Mouse (Mus musculus) hindbrain, embryonic 14.5 days (tissue): ENCODE data around the gene Csrp1. TPM values are rescaled to one million over a fixed set of nuclear protein-coding genes. Genes with fewer than 3 reads are reported as not detected.

Experiments used
- ATAC-seq: fragments of 200-750 bp; cut with Nextera tagmentation; 2 replicates; pipeline ENCODE4 v1.8.0; 2017; ENCODE audit warnings: moderate number of reproducible peaks, mild to moderate bottlenecking, moderate TSS enrichment, moderate library complexity; ENCODE audit not compliant: low FRiP score
- DNase-seq: peaks from one replicate; pipeline ENCODE4 v3.0.0-alpha.2; 2015; ENCODE audit warnings: low spot score
- H3K27ac ChIP-seq: fragments of 300-500 bp; sonication (generic); 2 replicates; pipeline ENCODE4 v1.5.1; 2014; ENCODE audit warnings: mild to moderate bottlenecking, moderate library complexity
- H3K27me3 ChIP-seq: fragments of 300-500 bp; sonication (generic); 2 replicates; pipeline ENCODE4 v1.6.1; 2014; ENCODE audit warnings: mild to moderate bottlenecking, low read length, mixed read lengths; ENCODE audit not compliant: control insufficient read depth, insufficient read depth
- H3K36me3 ChIP-seq: fragments of 300-500 bp; sonication (generic); replicated peaks from 2 replicates; pipeline ENCODE4 v1.6.1; 2014; ENCODE audit not compliant: control insufficient read depth, insufficient read depth
- H3K4me1 ChIP-seq: fragments of 300-500 bp; sonication (generic); replicated peaks from 2 replicates; pipeline ENCODE4 v1.6.1; 2014; ENCODE audit warnings: antibody characterized with exemption, low read length, mixed read lengths; ENCODE audit not compliant: control insufficient read depth, insufficient read depth
- H3K4me2 ChIP-seq: fragments of 300-500 bp; sonication (generic); replicated peaks from 2 replicates; pipeline ENCODE4 v1.6.1; 2014; ENCODE audit warnings: mild to moderate bottlenecking, moderate library complexity
- H3K4me3 ChIP-seq: fragments of 300-500 bp; sonication (generic); replicated peaks from 2 replicates; pipeline ENCODE4 v1.5.1; 2014; ENCODE audit warnings: mild to moderate bottlenecking, low read length
- H3K9ac ChIP-seq: fragments of 300-500 bp; sonication (generic); 2 replicates; pipeline ENCODE4 v1.6.1; 2014
- H3K9me3 ChIP-seq: fragments of 300-500 bp; sonication (generic); 2 replicates; pipeline ENCODE4 v1.6.1; 2016; ENCODE audit warnings: low read length; ENCODE audit not compliant: control insufficient read depth
- WGBS: fragments of 180-500 bp; shearing (Covaris S2); extraction: QIAGEN DNeasy Blood & Tissue Kit; methylation state at CpG from one replicate; pipeline ENCODE4 v1.1.7; 2014; 5-methylcytosine and 5-hydroxymethylcytosine counted together
- polyA plus RNA-seq: library from polyadenylated mRNA; unstranded; fragments of >200 nt; fragmentation: Nextera tagmentation; extraction: Ambion mirVana; gene quantifications from 2 replicates; pipeline ENCODE4 v1.2.1, GENCODE M21; 2014

Gene Csrp1
- polyA plus RNA-seq, 1 experiment from 2014 or later: 21.7 TPM

GRCm38 (mm10) chr1:135799109-135799627, 79.3 kb downstream of the Csrp1 start:
- H3K36me3 ChIP-seq: no peaks in the 10 kb centered on the region
- no peak overlapping the region for H3K4me2 ChIP-seq
- no peak overlapping the region for H3K4me3 ChIP-seq
- H3K4me1 ChIP-seq: no peaks in the 10 kb centered on the region
- H3K27me3 ChIP-seq: 0 out of 2 replicates have a peak, but pooled peaks cover 9% of the 10 kb centered on the region
- no peaks in the 10 kb centered on the region for H3K9me3 ChIP-seq
- ATAC-seq (no peak), DNase-seq (no peak)
- WGBS: 70% methylated on average over 8 of the region's 8 CpGs
- no peak overlapping the region for H3K9ac ChIP-seq
- H3K27ac ChIP-seq: no peak overlapping the region

DNA sequence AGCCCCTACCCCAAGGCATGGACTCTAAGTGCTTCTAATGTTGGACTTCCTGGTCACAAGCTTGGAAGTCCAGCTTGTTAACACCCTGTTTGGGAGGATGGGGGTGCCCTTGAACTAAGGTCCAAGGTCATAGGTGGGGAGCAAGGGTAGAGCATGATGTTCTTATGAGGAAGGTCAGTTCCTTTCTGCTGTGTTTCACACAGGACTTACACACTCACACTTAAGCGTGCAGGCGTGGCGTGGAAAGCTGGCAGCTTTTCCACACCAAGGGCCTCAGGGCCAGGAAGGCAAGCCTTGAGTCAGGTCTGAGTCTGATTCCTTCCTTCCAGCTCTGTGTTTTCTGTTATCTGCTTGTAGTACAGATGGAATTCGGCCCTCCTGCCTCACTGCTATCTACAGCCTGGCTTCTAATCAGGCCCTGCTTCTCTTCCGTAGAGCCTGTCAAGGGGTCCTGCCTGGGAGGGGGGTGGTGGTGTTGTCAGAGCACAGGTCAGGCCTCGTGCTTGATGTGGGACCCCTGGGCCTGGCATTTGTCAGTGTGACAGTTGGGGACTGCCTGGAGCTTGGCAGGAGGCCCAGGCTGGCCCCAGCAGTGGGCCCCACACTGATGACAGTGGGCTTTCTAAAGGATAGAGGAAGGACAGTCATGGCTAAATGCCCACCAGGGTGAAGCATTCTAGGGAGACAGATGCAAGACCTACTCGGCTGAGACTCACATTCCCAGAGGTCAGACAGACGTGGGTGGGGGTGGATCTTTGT, 80.5 kb downstream of the Csrp1 start:
- Histone ChIP-seq H3K9me3 (no peaks in the 10 kb centered on the region), H3K4me2 (no peak overlapping the region), H3K36me3 (no peaks in the 10 kb centered on the region), H3K4me3 (no peak overlapping the region), H3K9ac (0 out of 2 replicates have a peak overlapping the region, but pooled peaks have one; percentile 16), H3K27me3 (no peaks in the 10 kb centered on the region), H3K27ac (no peak overlapping the region), H3K4me1 (no peaks in the 10 kb centered on the region)
- WGBS: 45% methylated on average over 8 of the region's 8 CpGs
- ATAC-seq: peak; percentile 67; the same call in 1 of the 2 replicates
- DNase-seq: no peak

Other genes with a start within 250 kb of the Csrp1 start
- 56.2 and 60.2 TPM in 2 replicates for gene Nav1, start 112.8 kb upstream of the Csrp1 start, polyA plus RNA-seq
- gene Phlda3, start 46.1 kb downstream of the Csrp1 start, polyA plus RNA-seq: 38.5 and 38.7 TPM in 2 replicates
- gene Tnni1, start 59.4 kb downstream of the Csrp1 start, polyA plus RNA-seq: 0.47 and 1.7 TPM in 2 replicates
- gene Lad1, start 98.5 kb downstream of the Csrp1 start, polyA plus RNA-seq: 0.23 and 0.51 TPM in 2 replicates
- 0.39 and 0.70 TPM in 2 replicates for gene Tnnt2, start 116.3 kb downstream of the Csrp1 start, polyA plus RNA-seq
- not detected in 2 replicates for gene Pkp1, start 199.1 kb downstream of the Csrp1 start, polyA plus RNA-seq